Mouse (Mus musculus) midbrain, postnatal 0 days (tissue): ENCODE data around the gene Cadm1. TPM values are rescaled to one million over a fixed set of nuclear protein-coding genes. Genes with fewer than 3 reads are reported as not detected.
A peak's percentile ranks its signal among the peaks of the same experiment; 100 is the strongest.

ENCODE experiments used
- ATAC-seq: fragments of 200-750 bp; cut with Nextera tagmentation; 2 replicates; pipeline ENCODE4 v1.8.0; 2017; ENCODE audit warnings: moderate number of reproducible peaks, mild to moderate bottlenecking, moderate TSS enrichment, moderate library complexity; ENCODE audit not compliant: low FRiP score
- DNase-seq: peaks from one replicate; pipeline ENCODE4 v3.0.0-alpha.2; 2015; ENCODE audit warnings: low spot score
- H3K27ac ChIP-seq: fragments of 300-500 bp; sonication (generic); 2 replicates; pipeline ENCODE4 v1.5.1; 2014; ENCODE audit warnings: low read depth, mild to moderate bottlenecking, low read length, mixed read lengths
- H3K27me3 ChIP-seq: fragments of 300-500 bp; sonication (generic); 2 replicates; pipeline ENCODE4 v1.6.1; 2014; ENCODE audit warnings: low read length, control low read depth, mixed read lengths; ENCODE audit not compliant: insufficient read depth
- H3K36me3 ChIP-seq: fragments of 300-500 bp; sonication (generic); 2 replicates; pipeline ENCODE4 v1.6.1; 2014; ENCODE audit warnings: low read length, control low read depth, mixed read lengths; ENCODE audit not compliant: insufficient read depth
- H3K4me1 ChIP-seq: fragments of 300-500 bp; sonication (generic); 2 replicates; pipeline ENCODE4 v1.6.1; 2014; ENCODE audit warnings: mild to moderate bottlenecking, control low read depth, antibody characterized with exemption, low read length, mixed read lengths; ENCODE audit not compliant: insufficient read depth
- H3K4me2 ChIP-seq: fragments of 300-500 bp; sonication (generic); 2 replicates; pipeline ENCODE4 v1.6.1; 2014; ENCODE audit warnings: low read depth, mild to moderate bottlenecking, low read length, mixed read lengths; ENCODE audit not compliant: poor library complexity, severe bottlenecking
- H3K4me3 ChIP-seq: fragments of 300-500 bp; sonication (generic); 2 replicates; pipeline ENCODE4 v1.5.1; 2014; ENCODE audit warnings: low read depth, mild to moderate bottlenecking, low read length, moderate library complexity
- H3K9ac ChIP-seq: fragments of 300-500 bp; sonication (generic); replicated peaks from 2 replicates; pipeline ENCODE4 v1.6.1; 2014; ENCODE audit warnings: mild to moderate bottlenecking, low read length, moderate library complexity, mixed read lengths; ENCODE audit not compliant: poor library complexity, severe bottlenecking
- H3K9me3 ChIP-seq: fragments of 300-500 bp; sonication (generic); 2 replicates; pipeline ENCODE4 v1.6.1; 2016; ENCODE audit warnings: low read length, control low read depth
- CTCF ChIP-seq: IDR thresholded peaks from 2 replicates; pipeline ENCODE4 v1.5.1; 2016; ENCODE audit warnings: antibody characterized with exemption, mild to moderate bottlenecking
- WGBS: fragments of 180-500 bp; shearing (Covaris S2); extraction: QIAGEN DNeasy Blood & Tissue Kit; methylation state at CpG from one replicate; pipeline ENCODE4 v1.1.7; 2014; 5-methylcytosine and 5-hydroxymethylcytosine counted together
- polyA plus RNA-seq: library from polyadenylated mRNA; unstranded; fragments of >200 nt; fragmentation: Nextera tagmentation; extraction: Ambion mirVana; gene quantifications from 2 replicates; pipeline ENCODE4 v1.2.1, GENCODE M21; 2015
- total RNA-seq: library from RNA; depleted of rRNA; stranded (reverse); fragments of >200 nt; gene quantifications from 2 replicates; pipeline ENCODE4 v1.2.3, GENCODE M21; 2014

Cadm1 gene
- total and polyA plus RNA-seq, 2 experiments from 2014 or later = 200 to 367 TPM

DNA sequence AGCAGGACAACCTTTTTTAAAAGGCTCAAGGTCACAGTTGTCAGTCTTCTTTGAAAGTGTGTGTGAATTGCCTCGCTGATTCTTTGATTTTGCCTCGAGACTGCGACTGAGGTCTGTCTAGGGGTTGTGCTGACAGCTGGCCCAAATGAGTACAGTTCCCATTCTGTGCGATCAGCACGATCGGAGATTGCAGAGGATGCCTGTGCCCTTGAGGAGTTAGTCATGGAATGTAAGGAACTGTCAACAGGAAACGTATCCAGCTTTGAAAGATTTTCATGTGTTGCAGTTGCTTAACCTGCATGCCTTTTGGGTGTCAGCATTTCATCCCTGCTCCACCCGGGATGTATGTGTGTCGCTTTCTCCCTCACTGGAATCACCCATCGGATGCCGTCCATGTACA is 141.6 kb downstream of the Cadm1 start:
- 45% methylated on average over 11 of the region's 11 CpGs for WGBS
- no peak overlapping the region for H3K9ac ChIP-seq
- H3K27ac ChIP-seq = no peak overlapping the region
- H3K4me1 ChIP-seq = no peaks in the 10 kb centered on the region
- H3K36me3 ChIP-seq = no peaks in the 10 kb centered on the region
- DNase-seq = no peak
- no peak overlapping the region for H3K4me2 ChIP-seq
- no peak for ATAC-seq
- no peak overlapping the region for H3K4me3 ChIP-seq
- TF ChIP-seq CTCF = no peak
- H3K9me3 ChIP-seq = no peaks in the 10 kb centered on the region
- no peaks in the 10 kb centered on the region for H3K27me3 ChIP-seq

DNA sequence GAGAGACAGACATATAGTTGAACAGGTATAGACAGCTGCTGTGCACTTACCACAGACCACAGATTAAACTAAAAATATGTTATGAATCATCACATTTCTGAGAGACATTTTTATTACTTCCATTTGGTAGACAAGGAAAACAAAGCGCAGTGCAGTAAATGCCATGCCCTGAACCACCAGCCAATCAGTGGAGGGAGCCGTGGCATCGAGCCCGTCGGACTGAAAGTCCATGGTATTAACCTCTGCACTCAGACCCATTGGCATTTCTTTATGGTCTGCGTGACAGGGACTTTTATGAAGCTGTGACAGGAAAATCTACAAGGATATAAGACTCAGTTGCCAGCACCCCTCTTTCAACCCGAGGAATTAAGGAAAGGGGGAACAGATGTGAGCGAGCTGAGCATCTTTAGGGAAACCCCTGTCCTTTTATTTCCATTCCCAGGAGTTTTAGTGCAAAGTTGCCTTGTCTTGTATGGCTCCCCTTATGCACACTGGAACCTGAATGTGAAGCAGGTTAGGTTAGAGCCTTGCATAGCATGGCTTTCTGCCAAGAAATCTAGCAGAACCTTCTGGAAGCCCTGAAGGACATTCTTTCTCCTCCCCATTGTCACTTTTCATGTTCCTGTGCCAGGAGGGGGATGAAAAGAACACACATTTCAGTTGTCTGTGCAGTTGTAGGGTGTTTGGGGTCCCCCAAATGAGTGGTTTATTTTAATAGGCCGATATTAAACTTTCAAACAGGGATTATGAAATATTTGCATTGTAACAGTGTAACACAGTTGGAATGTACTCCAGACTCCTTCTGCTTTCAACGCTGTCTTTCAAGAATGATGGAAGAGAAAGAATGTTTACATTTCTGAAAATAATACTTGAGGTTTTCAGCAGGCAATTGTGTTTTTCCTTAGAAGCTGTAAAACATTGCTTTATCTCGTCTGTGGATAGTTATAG is 145.1 kb downstream of the Cadm1 start:
- no peak overlapping the region for H3K9ac ChIP-seq
- DNase-seq = peak; percentile 38
- no peak overlapping the region for H3K27ac ChIP-seq
- no peaks in the 10 kb centered on the region for H3K36me3 ChIP-seq
- TF ChIP-seq CTCF = no peak
- H3K4me3 ChIP-seq = no peak overlapping the region
- no peak overlapping the region for H3K4me2 ChIP-seq
- H3K27me3 ChIP-seq = no peaks in the 10 kb centered on the region
- no peaks in the 10 kb centered on the region for H3K4me1 ChIP-seq
- H3K9me3 ChIP-seq = no peaks in the 10 kb centered on the region
- 87% methylated on average over 11 of the region's 11 CpGs for WGBS
- no peak for ATAC-seq

DNA sequence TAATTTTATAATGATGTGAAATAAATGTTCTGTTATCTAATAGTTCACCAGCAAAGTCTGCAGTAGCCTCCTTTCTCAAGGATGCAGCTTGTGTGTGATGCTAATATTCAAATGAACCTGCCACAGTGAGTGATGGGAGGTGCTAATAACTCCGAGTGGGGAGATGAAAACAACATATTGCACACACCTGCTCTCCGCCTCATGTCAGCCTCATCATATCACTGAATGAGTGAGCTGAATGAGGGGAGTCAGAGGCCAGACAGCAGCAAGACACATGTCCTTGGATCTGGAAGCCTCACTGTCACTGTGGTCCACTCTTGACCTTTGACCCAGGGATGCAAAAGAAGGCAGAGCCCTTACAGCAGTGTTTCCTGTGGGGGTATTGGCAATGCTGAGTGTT is 156.9 kb downstream of the Cadm1 start:
- Histone ChIP-seq H3K4me3 (no peak overlapping the region), H3K4me2 (no peak overlapping the region), H3K36me3 (no peaks in the 10 kb centered on the region), H3K27ac (no peak overlapping the region), H3K27me3 (no peaks in the 10 kb centered on the region), H3K4me1 (peaks cover 6% of the 10 kb centered on the region; the same call in 1 of the 2 replicates), H3K9me3 (no peaks in the 10 kb centered on the region), H3K9ac (no peak overlapping the region)
- ATAC-seq (no peak), DNase-seq (no peak)
- TF ChIP-seq CTCF = no peak
- 79% methylated on average over 2 of the region's 2 CpGs for WGBS

DNA sequence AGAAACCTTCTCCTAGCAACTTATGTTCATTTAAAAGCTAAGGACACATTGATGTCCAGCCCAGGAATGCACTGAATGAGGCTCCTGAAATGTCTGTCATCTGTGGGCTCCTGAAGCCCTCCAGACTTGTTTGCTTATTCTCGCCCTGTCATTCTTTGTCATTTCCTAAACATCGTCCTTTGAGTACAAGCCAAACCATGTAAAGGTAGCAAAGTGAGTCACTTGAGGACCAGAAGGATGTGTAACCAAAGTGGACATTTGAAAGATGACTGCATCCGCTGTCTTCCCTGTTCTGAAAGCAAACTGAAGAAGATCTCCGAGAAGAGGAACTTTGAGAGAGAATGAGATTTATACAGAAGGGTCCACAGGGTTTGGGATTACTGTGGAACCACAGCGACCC is 157.6 kb downstream of the Cadm1 start:
- no peak overlapping the region for H3K9ac ChIP-seq
- TF ChIP-seq CTCF = no peak
- no peak overlapping the region for H3K4me2 ChIP-seq
- 92% methylated on average over 5 of the region's 5 CpGs for WGBS
- DNase-seq = no peak
- H3K9me3 ChIP-seq = no peaks in the 10 kb centered on the region
- H3K36me3 ChIP-seq = no peaks in the 10 kb centered on the region
- no peak overlapping the region for H3K27ac ChIP-seq
- ATAC-seq = no peak
- H3K4me1 ChIP-seq = peaks cover 6% of the 10 kb centered on the region; the same call in 1 of the 2 replicates
- H3K27me3 ChIP-seq = no peaks in the 10 kb centered on the region
- no peak overlapping the region for H3K4me3 ChIP-seq

DNA sequence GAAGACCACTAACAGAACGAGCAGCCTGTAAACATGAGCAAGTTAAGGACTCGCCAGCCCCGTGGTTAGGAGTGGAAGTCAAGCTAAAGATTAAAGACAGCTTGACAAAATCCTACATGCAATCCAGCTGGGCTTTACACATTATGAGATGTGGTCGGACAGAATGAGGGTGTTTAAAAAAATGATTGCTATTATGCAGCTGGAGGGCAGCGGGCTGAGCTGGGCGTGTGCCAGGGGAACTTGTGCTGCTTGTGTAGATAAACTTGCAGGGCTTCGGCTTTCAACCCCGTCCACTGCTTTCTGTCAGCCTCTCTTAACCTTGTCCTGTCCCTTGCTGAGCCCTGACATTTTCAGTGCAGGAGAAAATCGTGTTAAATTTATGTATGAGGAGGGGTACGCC is 158.3 kb downstream of the Cadm1 start:
- no peak for DNase-seq
- H3K27me3 ChIP-seq = no peaks in the 10 kb centered on the region
- H3K4me3 ChIP-seq = no peak overlapping the region
- no peak for TF ChIP-seq CTCF
- no peak overlapping the region for H3K27ac ChIP-seq
- H3K4me1 ChIP-seq = peaks cover 3% of the 10 kb centered on the region; the same call in 1 of the 2 replicates
- WGBS = 40% methylated on average over 10 of the region's 10 CpGs
- H3K4me2 ChIP-seq = no peak overlapping the region
- no peaks in the 10 kb centered on the region for H3K36me3 ChIP-seq
- ATAC-seq = no peak
- H3K9me3 ChIP-seq = no peaks in the 10 kb centered on the region
- H3K9ac ChIP-seq = no peak overlapping the region

DNA sequence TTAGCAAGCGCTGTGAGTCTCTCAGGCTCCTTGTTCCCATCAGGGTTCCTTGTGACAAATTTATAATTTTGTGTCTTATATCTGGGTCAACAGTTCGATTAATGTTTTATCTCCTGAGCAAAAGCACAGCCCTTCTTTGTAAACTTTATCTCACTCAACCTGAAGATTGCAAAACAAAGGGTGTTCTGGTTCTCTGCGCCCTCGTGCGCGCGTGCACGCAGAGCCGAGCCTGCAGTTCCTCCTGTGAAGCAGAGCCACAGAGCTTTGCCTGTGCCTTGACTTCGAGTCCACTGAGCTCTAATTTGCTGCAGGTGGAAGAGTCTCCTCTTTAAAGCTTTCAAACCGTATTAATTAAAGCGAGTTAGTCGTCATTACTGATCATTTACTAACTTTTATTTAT is 162.9 kb downstream of the Cadm1 start:
- no peak overlapping the region for H3K9ac ChIP-seq
- WGBS = 64% methylated on average over 13 of the region's 13 CpGs
- H3K4me2 ChIP-seq = no peak overlapping the region
- no peaks in the 10 kb centered on the region for H3K36me3 ChIP-seq
- H3K27ac ChIP-seq = no peak overlapping the region
- no peak for TF ChIP-seq CTCF
- peaks cover 2% of the 10 kb centered on the region; the same call in 1 of the 2 replicates for H3K4me1 ChIP-seq
- no peaks in the 10 kb centered on the region for H3K9me3 ChIP-seq
- no peaks in the 10 kb centered on the region for H3K27me3 ChIP-seq
- DNase-seq = no peak
- H3K4me3 ChIP-seq = no peak overlapping the region
- no peak for ATAC-seq
